Mouse (Mus musculus) T-cell, adult 66 days (primary cell): ENCODE results near the gene Rps12-ps3. TPM values are rescaled to one million over a fixed set of nuclear protein-coding genes. Genes with fewer than 3 reads are reported as not detected.

Experiments used
- total RNA-seq, 2 experiments: library from RNA; stranded (reverse); gene quantifications; 3 replicates in 1 of 2; 4 replicates in 1 of 2; pipeline ENCODE4 v1.2.4; 2023

Gene Rps12-ps3
- 1,000 to 10,000 TPM; 1,486 to 1,738 TPM for total RNA-seq

DNA sequence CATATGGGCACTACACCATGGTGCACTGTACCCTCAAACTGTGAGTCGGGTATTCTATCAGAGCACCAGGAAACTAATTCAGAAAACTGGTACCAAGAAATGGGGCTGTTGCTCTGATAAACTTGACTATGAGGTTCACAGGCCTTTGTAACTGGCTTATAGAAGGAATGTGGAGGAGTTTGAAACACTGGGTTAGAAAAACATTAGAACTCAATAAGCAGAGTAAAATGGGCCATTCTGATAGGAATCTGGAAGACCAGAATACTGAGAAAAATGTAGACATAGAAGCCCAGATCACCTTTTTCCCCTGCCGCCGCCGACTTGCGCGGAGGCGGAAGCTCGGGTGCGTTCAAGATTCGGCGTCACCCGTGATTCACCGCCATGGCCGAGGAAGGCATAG is at the start of gene Rps12-ps3:
TSS of gene Rps12-ps3 (plus strand) at position 301 of the 400 bp plus-strand sequence.

DNA sequence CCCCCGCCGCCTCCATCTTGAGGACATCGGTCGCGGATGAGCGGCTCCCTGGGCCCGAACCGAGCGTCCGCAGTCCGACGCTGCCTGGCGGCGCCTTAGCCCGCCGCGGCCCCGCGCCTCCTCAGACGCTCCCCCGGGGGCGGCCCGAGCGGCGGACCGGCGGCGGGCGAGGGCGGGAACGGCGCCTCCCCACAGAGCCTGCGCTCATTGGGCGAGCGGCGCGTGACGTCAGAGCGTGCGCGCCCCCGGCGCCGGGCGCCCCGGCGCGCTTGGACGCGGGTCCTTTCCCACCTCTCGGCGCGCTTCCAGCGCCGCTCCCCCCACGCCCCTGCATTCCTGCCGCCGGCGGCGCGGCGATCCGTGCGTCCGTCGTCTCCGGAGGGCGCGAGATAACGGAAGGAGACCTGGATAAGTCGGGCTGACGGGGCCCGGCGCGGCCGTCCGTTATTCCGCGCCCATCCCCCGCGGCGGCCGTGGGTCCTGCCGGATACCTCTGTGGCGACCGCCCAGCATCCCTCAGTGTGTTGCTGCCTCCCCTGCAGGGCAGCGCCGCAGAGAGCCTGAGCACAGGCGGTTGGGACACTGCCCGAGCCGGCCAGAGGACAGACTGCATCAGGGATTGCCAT is 23.7 kb downstream of the Rps12-ps3 start, which contains the start of gene Pdzd8:
TSS of gene Pdzd8 (minus strand) at position 123 of the 626 bp plus-strand sequence.

Other genes with a start within 250 kb of the Rps12-ps3 start
- under 1 TPM in 1 of 2 experiments, not detected in 1; 0.50 TPM for gene Shtn1, start 246.2 kb upstream of the Rps12-ps3 start, total RNA-seq
- not detected for gene Vax1, start 152.2 kb upstream of the Rps12-ps3 start, total RNA-seq
- not detected for gene Kcnk18, start 103.1 kb upstream of the Rps12-ps3 start, total RNA-seq
- under 1 TPM; 0.68 to 0.99 TPM for gene Slc18a2, start 61.4 kb upstream of the Rps12-ps3 start, total RNA-seq
- 10 to 100 TPM; 45.4 to 47.0 TPM for gene Pdzd8, start 23.5 kb downstream of the Rps12-ps3 start, total RNA-seq
- not detected for gene Emx2, start 136.1 kb downstream of the Rps12-ps3 start, total RNA-seq